Mouse (Mus musculus) heart, embryonic 10.5 days (tissue): ENCODE measurements around the gene Foxf1. TPM values are rescaled to one million over a fixed set of nuclear protein-coding genes. Genes with fewer than 3 reads are reported as not detected.

Experiments
- DNase-seq: peaks from one replicate; pipeline ENCODE4 v3.0.0-alpha.2; 2017; ENCODE audit warnings: low spot score
- H3K27ac ChIP-seq: fragments of 300-500 bp; sonication (generic); 2 replicates; pipeline ENCODE4 v1.5.1; 2016; ENCODE audit warnings: mild to moderate bottlenecking
- H3K27me3 ChIP-seq: fragments of 300-500 bp; sonication (generic); 2 replicates; pipeline ENCODE4 v1.6.1; 2016; ENCODE audit warnings: mild to moderate bottlenecking; ENCODE audit not compliant: poor library complexity, insufficient read depth, severe bottlenecking
- H3K36me3 ChIP-seq: fragments of 300-500 bp; sonication (generic); 2 replicates; pipeline ENCODE4 v1.6.1; 2016; ENCODE audit warnings: mild to moderate bottlenecking, moderate library complexity
- H3K4me1 ChIP-seq: fragments of 300-500 bp; sonication (generic); 2 replicates; pipeline ENCODE4 v1.6.1; 2016; ENCODE audit warnings: mild to moderate bottlenecking
- H3K4me3 ChIP-seq: fragments of 300-500 bp; sonication (generic); 2 replicates; pipeline ENCODE4 v1.5.1; 2016; ENCODE audit warnings: mild to moderate bottlenecking, moderate library complexity
- H3K9me3 ChIP-seq: fragments of 300-500 bp; sonication (generic); 2 replicates; pipeline ENCODE4 v1.6.1; 2016; ENCODE audit warnings: mild to moderate bottlenecking, moderate library complexity
- WGBS: fragments of 180-500 bp; shearing (Covaris S2); methylation state at CpG from one replicate; pipeline ENCODE4 v1.1.7; 2016; 5-methylcytosine and 5-hydroxymethylcytosine counted together
- polyA plus RNA-seq: library from polyadenylated mRNA; unstranded; fragments of >200 nt; fragmentation: Nextera tagmentation; extraction: Ambion mirVana; gene quantifications from 2 replicates; pipeline ENCODE4 v1.2.1, GENCODE M21; 2016

The Foxf1 gene
- polyA plus RNA-seq, 1 experiment from 2014 or later = 41.3 TPM

DNA sequence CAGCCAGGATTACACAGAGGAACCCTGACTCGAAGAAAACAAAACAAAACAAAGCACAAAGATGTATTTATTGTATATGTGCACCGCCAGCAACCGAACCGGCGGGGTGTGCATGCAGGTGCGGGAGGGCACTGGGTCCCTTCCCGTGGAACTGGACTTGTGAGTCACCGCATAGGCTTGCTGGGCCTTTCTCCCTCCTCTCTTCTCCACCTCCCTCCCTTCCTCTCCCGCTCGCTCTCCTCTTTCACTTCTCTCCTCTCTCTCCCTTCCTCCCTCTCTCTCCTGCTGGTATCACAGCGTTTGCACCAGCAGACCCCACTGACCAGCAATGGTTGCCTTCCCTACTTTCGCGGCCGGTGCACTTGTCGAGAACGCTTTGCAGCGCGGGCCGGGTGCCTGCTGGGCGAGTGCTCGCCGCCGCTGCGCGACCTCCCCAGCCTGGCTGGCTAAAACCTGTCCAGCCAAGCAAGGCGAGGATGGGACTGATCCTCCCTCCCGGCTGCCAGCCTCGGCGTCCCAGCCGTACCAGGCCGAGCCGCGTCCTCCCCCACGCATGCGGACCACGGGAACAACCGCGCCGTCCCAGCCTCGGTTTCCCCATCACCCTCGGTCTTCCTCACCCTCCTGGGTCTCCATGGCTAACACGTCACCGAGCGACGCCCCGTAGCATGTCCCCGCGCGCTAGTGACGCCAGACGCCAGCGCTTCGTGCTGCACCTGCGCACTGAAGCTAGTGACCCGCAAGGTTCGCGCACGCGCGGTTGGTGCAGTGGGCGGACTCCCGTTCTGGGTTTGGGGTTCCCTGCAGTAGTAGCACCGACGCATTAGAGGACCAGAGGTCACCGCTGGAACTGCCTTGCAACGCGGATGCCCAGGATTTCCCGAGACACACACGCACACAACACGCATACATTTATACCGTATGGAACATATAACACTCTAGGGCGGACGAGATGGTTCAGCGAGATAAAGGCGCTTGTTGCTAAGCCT lies 23.8 kb downstream of the Foxf1 start, which contains the start of gene Mthfsd:
Gene Mthfsd, minus strand, starts transcription at position 725 of the 989 bp plus-strand sequence.
- H3K4me1 ChIP-seq = peaks cover 39% of the 10 kb centered on the region
- peak within 1 kb of the TSS; percentile 95 for H3K27ac ChIP-seq
- peak; percentile 99 for DNase-seq
- H3K27me3 ChIP-seq = peaks cover 31% of the 10 kb centered on the region
- H3K4me3 ChIP-seq = peak within 1 kb of the TSS; percentile 95
- 2% methylated on average over 75 of the region's 75 CpGs for WGBS
- peaks cover 26% of the 10 kb centered on the region for H3K36me3 ChIP-seq
- no peaks in the 10 kb centered on the region for H3K9me3 ChIP-seq

DNA sequence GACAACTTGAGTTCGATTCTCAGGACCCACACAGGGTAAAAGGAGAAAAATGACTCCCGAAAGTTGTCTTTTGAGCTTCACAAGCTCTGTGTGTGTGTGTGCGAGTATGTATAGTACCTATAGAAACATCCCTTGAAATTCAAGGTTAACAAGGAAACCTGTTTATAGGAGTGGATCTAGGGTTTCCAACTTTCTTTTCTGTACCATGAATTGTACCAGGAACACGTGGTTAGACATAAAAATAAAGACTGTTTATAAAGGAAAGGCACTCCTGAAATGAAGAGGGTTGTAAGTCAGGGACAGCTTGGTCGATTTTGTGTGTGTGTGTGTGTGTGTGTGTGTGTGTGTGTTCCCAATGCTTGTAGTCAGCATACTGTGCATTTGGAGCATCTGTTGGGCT lies 24.5 kb downstream of the Foxf1 start:
- Histone ChIP-seq H3K27ac (peak overlapping the region; percentile 95), H3K27me3 (peaks cover 30% of the 10 kb centered on the region), H3K4me1 (peaks cover 41% of the 10 kb centered on the region), H3K36me3 (peaks cover 20% of the 10 kb centered on the region), H3K4me3 (peak overlapping the region; percentile 95), H3K9me3 (no peaks in the 10 kb centered on the region)
- WGBS = 15% methylated on average over 5 of the region's 5 CpGs
- no peak for DNase-seq

- peaks cover 51% of the 10 kb centered on the region for H3K27me3 ChIP-seq
- peaks cover 41% of the 10 kb centered on the region for H3K4me1 ChIP-seq
- no peak for DNase-seq
- H3K4me3 ChIP-seq = no peak overlapping the region
- H3K9me3 ChIP-seq = no peaks in the 10 kb centered on the region
- H3K27ac ChIP-seq = no peak overlapping the region
- 40% methylated on average over 7 of the region's 7 CpGs for WGBS
- peaks cover 2% of the 10 kb centered on the region; the same call in 1 of the 2 replicates for H3K36me3 ChIP-seq
Observed at GRCm38 (mm10) chr8:121111145-121111907, 27.1 kb downstream of the Foxf1 start.

- peak; percentile 95 for DNase-seq
- Histone ChIP-seq H3K27me3 (peaks cover 70% of the 10 kb centered on the region), H3K27ac (no peak overlapping the region), H3K4me3 (peak overlapping the region; percentile 27; the same call in 1 of the 2 replicates), H3K36me3 (0 out of 2 replicates have a peak, but pooled peaks cover 6% of the 10 kb centered on the region), H3K4me1 (peaks cover 43% of the 10 kb centered on the region), H3K9me3 (no peaks in the 10 kb centered on the region)
- 2% methylated on average over 21 of the region's 21 CpGs for WGBS
Observed at GRCm38 (mm10) chr8:121113261-121113660, 29.1 kb downstream of the Foxf1 start.

GRCm38 (mm10) chr8:121115136-121115535 lies 30.9 kb downstream of the Foxf1 start:
- H3K27ac ChIP-seq = peak overlapping the region; percentile 62; the same call in 1 of the 2 replicates
- under 1% methylated on average over 25 of the region's 25 CpGs for WGBS
- H3K4me1 ChIP-seq = peaks cover 43% of the 10 kb centered on the region
- peak overlapping the region; percentile 78 for H3K4me3 ChIP-seq
- no peaks in the 10 kb centered on the region for H3K9me3 ChIP-seq
- H3K36me3 ChIP-seq = 0 out of 2 replicates have a peak, but pooled peaks cover 6% of the 10 kb centered on the region
- DNase-seq = no peak
- peaks cover 89% of the 10 kb centered on the region for H3K27me3 ChIP-seq

- peaks cover 6% of the 10 kb centered on the region; the same call in 1 of the 2 replicates for H3K36me3 ChIP-seq
- peak; percentile 93 for DNase-seq
- H3K4me1 ChIP-seq = peaks cover 44% of the 10 kb centered on the region
- H3K27ac ChIP-seq = peak within 1 kb of the TSS; percentile 89
- under 1% methylated on average over 25 of the region's 25 CpGs for WGBS
- no peaks in the 10 kb centered on the region for H3K9me3 ChIP-seq
- peak within 1 kb of the TSS; percentile 78 for H3K4me3 ChIP-seq
- H3K27me3 ChIP-seq = peaks cover 92% of the 10 kb centered on the region
Observed at GRCm38 (mm10) chr8:121115948-121116347, 31.8 kb downstream of the Foxf1 start, which contains the start of gene Foxc2. Foxc2 (plus strand) TSS chr8:121116171.

- peak; percentile 78 for DNase-seq
- H3K27ac ChIP-seq = peak overlapping the region; percentile 89
- peak overlapping the region; percentile 78 for H3K4me3 ChIP-seq
- under 1% methylated on average over 55 of the region's 55 CpGs for WGBS
- no peaks in the 10 kb centered on the region for H3K9me3 ChIP-seq
- H3K4me1 ChIP-seq = peaks cover 49% of the 10 kb centered on the region
- H3K27me3 ChIP-seq = peaks cover 94% of the 10 kb centered on the region
- peaks cover 9% of the 10 kb centered on the region; the same call in 1 of the 2 replicates for H3K36me3 ChIP-seq
Observed at GRCm38 (mm10) chr8:121116591-121117185, 32.5 kb downstream of the Foxf1 start.

GRCm38 (mm10) chr8:121117186-121117651 lies 33.0 kb downstream of the Foxf1 start:
- peak overlapping the region; percentile 89 for H3K27ac ChIP-seq
- H3K27me3 ChIP-seq = peaks cover 96% of the 10 kb centered on the region
- H3K4me1 ChIP-seq = peaks cover 54% of the 10 kb centered on the region
- DNase-seq = peak; percentile 78
- H3K9me3 ChIP-seq = no peaks in the 10 kb centered on the region
- peak overlapping the region; percentile 78 for H3K4me3 ChIP-seq
- H3K36me3 ChIP-seq = peaks cover 10% of the 10 kb centered on the region; the same call in 1 of the 2 replicates
- 1% methylated on average over 62 of the region's 62 CpGs for WGBS

DNA sequence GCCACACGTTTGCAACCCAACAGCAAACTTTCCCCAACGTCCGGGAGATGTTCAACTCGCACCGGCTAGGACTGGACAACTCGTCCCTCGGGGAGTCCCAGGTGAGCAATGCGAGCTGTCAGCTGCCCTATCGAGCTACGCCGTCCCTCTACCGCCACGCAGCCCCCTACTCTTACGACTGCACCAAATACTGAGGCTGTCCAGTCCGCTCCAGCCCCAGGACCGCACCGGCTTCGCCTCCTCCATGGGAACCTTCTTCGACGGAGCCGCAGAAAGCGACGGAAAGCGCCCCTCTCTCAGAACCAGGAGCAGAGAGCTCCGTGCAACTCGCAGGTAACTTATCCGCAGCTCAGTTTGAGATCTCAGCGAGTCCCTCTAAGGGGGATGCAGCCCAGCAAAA lies 33.7 kb downstream of the Foxf1 start:
- peak; percentile 77 for DNase-seq

GRCm38 (mm10) chr8:121118634-121119420 lies 34.6 kb downstream of the Foxf1 start:
- DNase-seq = peak; percentile 73
- H3K27ac ChIP-seq = peak overlapping the region; percentile 63; the same call in 1 of the 2 replicates
- H3K4me3 ChIP-seq = peak overlapping the region; percentile 78
- H3K36me3 ChIP-seq = peaks cover 21% of the 10 kb centered on the region; the same call in 1 of the 2 replicates
- 2% methylated on average over 18 of the region's 18 CpGs for WGBS
- H3K27me3 ChIP-seq = peaks cover 100% of the 10 kb centered on the region
- H3K4me1 ChIP-seq = peaks cover 53% of the 10 kb centered on the region
- no peaks in the 10 kb centered on the region for H3K9me3 ChIP-seq

More for the DNA sequence above, 33.7 kb downstream of the Foxf1 start:
- Histone ChIP-seq H3K27ac (peak overlapping the region; percentile 89), H3K4me3 (peak overlapping the region; percentile 78), H3K27me3 (peaks cover 96% of the 10 kb centered on the region), H3K4me1 (peaks cover 60% of the 10 kb centered on the region), H3K36me3 (peaks cover 16% of the 10 kb centered on the region; the same call in 1 of the 2 replicates), H3K9me3 (no peaks in the 10 kb centered on the region)
- under 1% methylated on average over 28 of the region's 28 CpGs for WGBS

- H3K27me3 ChIP-seq = peaks cover 100% of the 10 kb centered on the region
- H3K27ac ChIP-seq = peak overlapping the region; percentile 63
- peak; percentile 70 for DNase-seq
- peak overlapping the region; percentile 78 for H3K4me3 ChIP-seq
- peaks cover 21% of the 10 kb centered on the region; the same call in 1 of the 2 replicates for H3K36me3 ChIP-seq
- no peaks in the 10 kb centered on the region for H3K9me3 ChIP-seq
- 12% methylated on average over 12 of the region's 12 CpGs for WGBS
- H3K4me1 ChIP-seq = peaks cover 57% of the 10 kb centered on the region
Observed at GRCm38 (mm10) chr8:121119635-121120455, 35.7 kb downstream of the Foxf1 start.
